Mouse (Mus musculus) embryonic facial prominence, embryonic 12.5 days (tissue): ENCODE results near the gene 4931428F04Rik. TPM values are rescaled to one million over a fixed set of nuclear protein-coding genes. Genes with fewer than 3 reads are reported as not detected.

Experiments used
- ATAC-seq: fragments of 200-750 bp; cut with Nextera tagmentation; 2 replicates; pipeline ENCODE4 v1.8.0; 2017; ENCODE audit not compliant: insufficient number of reproducible peaks, insufficient read depth, low FRiP score, low TSS enrichment
- H3K27ac ChIP-seq: fragments of 300-500 bp; sonication (generic); 2 replicates; pipeline ENCODE4 v1.5.1; 2016; ENCODE audit warnings: mild to moderate bottlenecking
- H3K27me3 ChIP-seq: fragments of 300-500 bp; sonication (generic); 2 replicates; pipeline ENCODE4 v1.6.1; 2016; ENCODE audit warnings: mild to moderate bottlenecking, moderate library complexity
- H3K36me3 ChIP-seq: fragments of 300-500 bp; sonication (generic); 2 replicates; pipeline ENCODE4 v1.6.1; 2016; ENCODE audit warnings: mild to moderate bottlenecking
- H3K4me1 ChIP-seq: fragments of 300-500 bp; sonication (generic); 2 replicates; pipeline ENCODE4 v1.6.1; 2016
- H3K4me2 ChIP-seq: fragments of 300-500 bp; sonication (generic); replicated peaks from 2 replicates; pipeline ENCODE4 v1.6.1; 2016; ENCODE audit warnings: mild to moderate bottlenecking, moderate library complexity
- H3K4me3 ChIP-seq: fragments of 300-500 bp; sonication (generic); 2 replicates; pipeline ENCODE4 v1.5.1; 2016; ENCODE audit warnings: mild to moderate bottlenecking
- H3K9ac ChIP-seq: fragments of 300-500 bp; sonication (generic); 2 replicates; pipeline ENCODE4 v1.6.1; 2016; ENCODE audit warnings: mild to moderate bottlenecking, moderate library complexity
- H3K9me3 ChIP-seq: fragments of 300-500 bp; sonication (generic); 2 replicates; pipeline ENCODE4 v1.6.1; 2016; ENCODE audit warnings: mild to moderate bottlenecking, moderate library complexity
- WGBS: fragments of 180-500 bp; shearing (Covaris S2); methylation state at CpG from one replicate; pipeline ENCODE4 v1.1.7; 2016; 5-methylcytosine and 5-hydroxymethylcytosine counted together
- polyA plus RNA-seq: library from polyadenylated mRNA; unstranded; fragments of >200 nt; fragmentation: Nextera tagmentation; extraction: Ambion mirVana; gene quantifications from 2 replicates; pipeline ENCODE4 v1.2.1, GENCODE M21; 2016

4931428F04Rik gene
- polyA plus RNA-seq, 1 experiment from 2014 or later = 24.2 TPM

- Histone ChIP-seq H3K9me3 (peaks cover 5% of the 10 kb centered on the region; the same call in 1 of the 2 replicates), H3K4me1 (peaks cover 34% of the 10 kb centered on the region)
Measured at GRCm38 (mm10) chr8:105266775-105267174, 22.9 kb downstream of the 4931428F04Rik start.

GRCm38 (mm10) chr8:105265128-105265527 lies 24.5 kb downstream of the 4931428F04Rik start:
- peak overlapping the region; percentile 56 for H3K4me3 ChIP-seq
- H3K4me2 ChIP-seq = peak overlapping the region; percentile 73

More at GRCm38 (mm10) chr8:105266775-105267174, 22.9 kb downstream of the 4931428F04Rik start:
- Histone ChIP-seq H3K27ac (no peak overlapping the region), H3K27me3 (peaks cover 95% of the 10 kb centered on the region), H3K4me3 (no peak overlapping the region), H3K4me2 (no peak overlapping the region), H3K36me3 (no peaks in the 10 kb centered on the region), H3K9ac (no peak overlapping the region)
- no peak for ATAC-seq
- 12% methylated on average over 13 of the region's 13 CpGs for WGBS

GRCm38 (mm10) chr8:105264024-105264982 lies 25.4 kb downstream of the 4931428F04Rik start, which contains the start of the genes Tradd and Fbxl8:
TSS of gene Tradd (minus strand) at chr8:105264609.
TSS of gene Fbxl8 (plus strand) at chr8:105264648.
- Histone ChIP-seq H3K4me1 (peaks cover 24% of the 10 kb centered on the region), H3K4me3 (peak within 1 kb of the TSS; percentile 56), H3K27ac (no peak within 1 kb of the TSS), H3K27me3 (peaks cover 95% of the 10 kb centered on the region), H3K4me2 (peak within 1 kb of the TSS; percentile 73), H3K9ac (peak within 1 kb of the TSS; percentile 62), H3K9me3 (peaks cover 5% of the 10 kb centered on the region; the same call in 1 of the 2 replicates), H3K36me3 (no peaks in the 10 kb centered on the region)
- WGBS = 1% methylated on average over 54 of the region's 54 CpGs
- no peak for ATAC-seq

More at GRCm38 (mm10) chr8:105265128-105265527, 24.5 kb downstream of the 4931428F04Rik start:
- H3K9ac ChIP-seq = no peak overlapping the region
- peaks cover 5% of the 10 kb centered on the region; the same call in 1 of the 2 replicates for H3K9me3 ChIP-seq
- 13% methylated on average over 10 of the region's 10 CpGs for WGBS
- H3K36me3 ChIP-seq = no peaks in the 10 kb centered on the region
- no peak overlapping the region for H3K27ac ChIP-seq
- H3K4me1 ChIP-seq = peaks cover 26% of the 10 kb centered on the region
- ATAC-seq = no peak
- H3K27me3 ChIP-seq = peaks cover 95% of the 10 kb centered on the region

GRCm38 (mm10) chr8:105263244-105263912 lies 26.3 kb downstream of the 4931428F04Rik start:
- H3K4me3 ChIP-seq = peak overlapping the region; percentile 56
- H3K9ac ChIP-seq = no peak overlapping the region
- H3K4me2 ChIP-seq = peak overlapping the region; percentile 73; the same call in 1 of the 2 replicates
- ATAC-seq = no peak
- peaks cover 5% of the 10 kb centered on the region; the same call in 1 of the 2 replicates for H3K9me3 ChIP-seq
- H3K27me3 ChIP-seq = peaks cover 95% of the 10 kb centered on the region
- H3K4me1 ChIP-seq = peaks cover 27% of the 10 kb centered on the region
- H3K36me3 ChIP-seq = no peaks in the 10 kb centered on the region
- WGBS = 36% methylated on average over 16 of the region's 16 CpGs
- no peak overlapping the region for H3K27ac ChIP-seq

- Histone ChIP-seq H3K27me3 (peaks cover 94% of the 10 kb centered on the region), H3K9ac (no peak overlapping the region)
Measured at GRCm38 (mm10) chr8:105261326-105261980, 28.2 kb downstream of the 4931428F04Rik start.

GRCm38 (mm10) chr8:105260371-105261099 lies 29.1 kb downstream of the 4931428F04Rik start:
- H3K4me1 ChIP-seq = peaks cover 20% of the 10 kb centered on the region
- H3K36me3 ChIP-seq = no peaks in the 10 kb centered on the region
- peaks cover 94% of the 10 kb centered on the region for H3K27me3 ChIP-seq
- no peak overlapping the region for H3K27ac ChIP-seq
- no peak overlapping the region for H3K9ac ChIP-seq
- no peak overlapping the region for H3K4me3 ChIP-seq
- WGBS = 68% methylated on average over 7 of the region's 7 CpGs
- no peak overlapping the region for H3K4me2 ChIP-seq
- no peaks in the 10 kb centered on the region for H3K9me3 ChIP-seq
- ATAC-seq = no peak

More at GRCm38 (mm10) chr8:105261326-105261980, 28.2 kb downstream of the 4931428F04Rik start:
- Histone ChIP-seq H3K9me3 (peaks cover 5% of the 10 kb centered on the region; the same call in 1 of the 2 replicates), H3K4me3 (no peak overlapping the region), H3K27ac (no peak overlapping the region), H3K4me1 (peaks cover 19% of the 10 kb centered on the region), H3K4me2 (no peak overlapping the region), H3K36me3 (no peaks in the 10 kb centered on the region)
- 84% methylated on average over 12 of the region's 12 CpGs for WGBS
- ATAC-seq = no peak

- peak; percentile 22 for ATAC-seq
- peak overlapping the region; percentile 42; the same call in 1 of the 2 replicates for H3K9ac ChIP-seq
- H3K4me2 ChIP-seq = peak overlapping the region; percentile 69
- peaks cover 24% of the 10 kb centered on the region for H3K4me1 ChIP-seq
- H3K36me3 ChIP-seq = no peaks in the 10 kb centered on the region
- H3K9me3 ChIP-seq = no peaks in the 10 kb centered on the region
- WGBS = 4% methylated on average over 30 of the region's 30 CpGs
- H3K4me3 ChIP-seq = peak overlapping the region; percentile 34
- H3K27me3 ChIP-seq = peaks cover 87% of the 10 kb centered on the region
- H3K27ac ChIP-seq = no peak overlapping the region
Measured at GRCm38 (mm10) chr8:105259721-105260320, 29.8 kb downstream of the 4931428F04Rik start.

GRCm38 (mm10) chr8:105258911-105259720 lies 30.5 kb downstream of the 4931428F04Rik start:
- no peaks in the 10 kb centered on the region for H3K9me3 ChIP-seq
- H3K4me2 ChIP-seq = peak overlapping the region; percentile 69
- H3K9ac ChIP-seq = peak overlapping the region; percentile 42; the same call in 1 of the 2 replicates
- peaks cover 26% of the 10 kb centered on the region for H3K4me1 ChIP-seq
- 3% methylated on average over 55 of the region's 55 CpGs for WGBS
- no peak overlapping the region for H3K27ac ChIP-seq
- H3K4me3 ChIP-seq = peak overlapping the region; percentile 34
- peak; percentile 29 for ATAC-seq
- H3K36me3 ChIP-seq = no peaks in the 10 kb centered on the region
- peaks cover 81% of the 10 kb centered on the region for H3K27me3 ChIP-seq

- no peak for ATAC-seq
- no peak overlapping the region for H3K27ac ChIP-seq
- peaks cover 65% of the 10 kb centered on the region for H3K27me3 ChIP-seq
- H3K4me1 ChIP-seq = peaks cover 27% of the 10 kb centered on the region
- no peaks in the 10 kb centered on the region for H3K9me3 ChIP-seq
- no peak overlapping the region for H3K9ac ChIP-seq
- H3K4me2 ChIP-seq = no peak overlapping the region
- H3K36me3 ChIP-seq = no peaks in the 10 kb centered on the region
- WGBS = 69% methylated on average over 7 of the region's 7 CpGs
- no peak overlapping the region for H3K4me3 ChIP-seq
Measured at GRCm38 (mm10) chr8:105257318-105258114, 32.1 kb downstream of the 4931428F04Rik start.
